Mouse (Mus musculus) heart, adult 8-10 months (tissue): ENCODE results near the gene Mybph. TPM values are rescaled to one million over a fixed set of nuclear protein-coding genes. Genes with fewer than 3 reads are reported as not detected.

Experiments
- DNase-seq: peaks from one replicate; pipeline ENCODE4 v3.0.0; 2022; ENCODE audit warnings: low spot score
- total RNA-seq, 4 experiments: library from RNA; stranded (reverse); gene quantifications; 2 replicates each; pipeline ENCODE4 v1.2.4; 2022

Gene Mybph
- total RNA-seq, 4 experiments from 2014 or later, result 0.28 TPM; not detected in 3

- no peak for DNase-seq
Observed at GRCm38 (mm10) chr1:134211043-134211442, 17.8 kb downstream of the Mybph start.

- DNase-seq, result no peak
Observed at GRCm38 (mm10) chr1:134211631-134212030, 18.4 kb downstream of the Mybph start.

DNA sequence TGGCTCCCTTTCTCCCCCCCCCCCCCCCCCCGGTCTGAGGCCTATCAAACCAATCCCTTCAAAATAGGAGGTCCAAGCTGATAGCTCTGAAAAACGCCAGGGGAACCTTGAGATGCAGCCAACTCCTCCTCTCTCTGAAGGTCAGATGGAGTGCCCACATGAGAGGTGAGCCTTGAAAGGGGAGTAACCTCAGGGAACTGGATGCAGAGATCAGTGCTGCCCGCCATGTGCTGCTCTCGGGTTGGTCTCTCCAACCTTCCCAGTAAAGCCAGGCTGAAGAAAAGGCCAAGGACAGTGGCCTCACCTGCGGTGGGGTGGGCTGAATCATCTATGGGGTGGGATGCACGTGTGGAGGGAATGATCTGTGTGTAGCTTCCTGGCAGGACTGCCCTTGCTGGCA is 19.1 kb downstream of the Mybph start:
- DNase-seq, result no peak

DNA sequence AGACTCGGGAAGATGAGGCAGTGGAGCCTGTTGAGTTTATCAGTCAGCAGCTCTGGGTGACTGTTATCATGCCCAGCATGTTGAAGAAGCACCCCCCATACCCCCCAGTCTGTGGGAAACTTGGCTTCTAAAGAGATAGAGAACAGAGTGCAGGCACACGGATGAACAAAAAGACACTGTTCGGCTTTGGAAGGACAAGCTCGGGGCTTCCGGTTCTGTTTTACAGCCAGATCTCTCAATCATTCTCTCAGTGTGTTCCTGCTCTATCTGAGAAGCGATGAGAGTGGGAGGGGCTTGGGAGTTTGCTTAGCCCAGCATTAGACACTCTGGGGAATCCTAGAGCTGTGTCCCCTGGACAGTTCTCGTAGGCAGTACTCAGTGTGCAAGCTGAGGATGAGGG is 20.2 kb downstream of the Mybph start:
- no peak for DNase-seq

DNA sequence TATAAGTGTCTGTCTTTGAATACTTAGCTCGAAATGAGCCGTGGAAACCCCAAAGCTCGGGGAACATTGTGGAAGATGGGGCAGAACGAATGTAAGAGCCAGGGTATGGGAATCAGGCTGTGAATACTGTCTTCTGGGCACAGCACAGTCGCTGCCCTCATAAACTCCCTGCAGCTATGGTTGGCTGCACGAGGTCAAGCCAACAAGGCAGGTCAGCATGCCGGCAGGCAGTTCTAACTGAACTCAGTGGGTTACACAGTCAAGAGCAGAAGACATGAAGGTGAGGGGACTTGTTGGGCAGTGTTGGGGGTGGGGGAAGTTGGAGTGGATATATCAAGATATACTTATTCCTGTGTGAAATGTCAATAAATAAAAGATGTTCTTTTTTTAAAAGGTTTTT is 21.8 kb downstream of the Mybph start:
- DNase-seq, result no peak

DNA sequence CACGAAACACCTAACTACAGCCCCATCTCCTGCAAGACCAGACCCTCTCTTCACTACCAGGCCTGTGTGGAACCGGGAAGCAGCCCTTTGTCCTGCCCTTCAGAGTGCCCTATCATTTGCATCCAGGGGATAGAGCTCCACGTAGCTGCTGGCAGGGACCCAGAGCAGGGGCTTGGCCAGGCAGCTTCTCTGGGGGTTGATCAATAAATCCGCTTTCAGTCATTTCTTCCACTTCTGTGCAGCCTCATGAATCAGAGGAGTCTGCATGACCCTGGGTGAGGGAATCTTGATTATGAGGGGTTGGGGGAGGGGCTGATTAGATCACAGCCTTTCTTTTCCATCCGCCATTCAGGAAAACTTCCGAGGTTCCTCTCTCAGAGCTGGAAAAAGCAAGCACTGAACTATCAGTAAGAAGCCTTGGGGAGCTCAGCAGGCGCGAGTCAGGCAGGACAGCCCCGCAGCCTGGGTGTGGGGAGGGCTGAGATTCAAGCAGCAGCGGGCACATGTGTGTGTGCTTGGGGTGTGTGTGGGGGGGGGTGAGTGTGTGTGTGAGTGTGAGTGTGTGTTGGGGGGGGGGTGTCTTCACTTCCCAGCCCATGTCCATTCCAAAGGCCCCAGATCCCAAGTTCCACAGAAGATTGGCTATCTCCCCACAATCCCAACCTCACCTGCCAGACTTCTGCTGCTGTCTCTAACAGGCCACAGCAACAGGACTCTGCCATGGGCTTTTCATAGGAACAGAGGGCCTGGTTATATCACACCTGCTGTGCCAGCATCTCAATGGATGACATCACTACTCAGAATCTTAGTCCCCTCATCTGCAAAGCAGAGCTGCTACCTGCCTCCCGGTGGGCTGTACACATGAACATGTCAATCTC is 22.7 kb downstream of the Mybph start:
- DNase-seq, result no peak

DNA sequence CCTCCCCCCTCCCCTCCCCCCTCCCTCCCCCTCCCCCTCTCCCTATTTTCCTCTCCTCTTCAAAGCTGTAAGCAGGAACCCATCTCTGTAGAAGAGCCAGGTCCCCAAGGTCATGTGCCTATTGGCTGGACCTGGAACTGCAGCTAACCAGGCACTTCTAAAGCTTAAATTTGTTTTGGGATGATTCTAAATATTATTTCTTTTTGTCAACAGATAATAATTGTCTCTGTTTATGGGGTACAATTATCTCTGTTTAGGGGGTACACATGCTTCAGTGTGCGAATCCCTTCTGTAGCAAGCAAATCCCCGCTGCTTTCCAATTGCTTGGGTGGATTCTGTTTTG is 23.4 kb downstream of the Mybph start:
- no peak for DNase-seq

DNA sequence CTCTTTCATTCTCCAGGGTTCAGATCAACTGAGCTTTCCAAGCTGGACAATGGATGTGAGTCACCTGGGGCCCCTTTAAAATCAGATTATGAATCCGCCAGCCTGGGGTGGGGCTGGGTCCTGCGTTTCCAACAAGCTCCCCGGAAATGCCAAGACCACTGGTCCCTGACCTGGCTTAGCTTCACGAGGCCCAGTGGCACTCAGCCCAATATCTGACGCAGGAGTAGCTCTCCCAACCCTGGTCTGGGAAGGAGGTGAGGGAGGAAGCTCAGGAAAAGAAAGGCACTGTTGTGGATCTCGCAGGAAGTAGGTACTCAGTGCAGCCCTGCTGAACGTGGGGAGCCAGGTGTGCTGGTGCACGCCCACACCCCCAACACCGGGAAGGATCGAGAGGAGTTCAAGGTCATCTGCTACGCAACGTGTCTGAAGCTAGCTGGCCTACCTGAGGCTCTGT is 23.8 kb downstream of the Mybph start:
- no peak for DNase-seq

DNA sequence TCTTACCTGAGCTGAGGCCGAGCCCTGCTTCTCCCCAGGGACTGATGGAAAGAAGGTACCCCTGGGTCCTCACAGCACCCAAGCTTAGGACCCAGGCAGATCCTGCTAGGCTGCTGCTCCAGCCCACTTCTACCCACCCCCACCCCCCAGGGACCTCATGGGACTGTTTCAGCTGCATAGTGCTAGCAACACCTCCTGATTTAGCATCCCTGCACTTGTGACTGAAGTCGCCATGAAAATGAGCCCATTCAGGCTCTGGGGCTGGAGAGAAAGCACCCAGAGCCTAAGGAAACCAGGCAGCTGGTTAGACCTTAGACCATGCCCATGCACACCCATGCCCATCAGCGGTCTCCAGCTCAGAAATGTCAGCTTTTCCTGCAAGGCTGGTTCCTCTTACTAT is 24.7 kb downstream of the Mybph start:
- DNase-seq, result no peak

- no peak for DNase-seq
Observed at GRCm38 (mm10) chr1:134219608-134220007, 26.4 kb downstream of the Mybph start.

- DNase-seq, result no peak
Observed at GRCm38 (mm10) chr1:134221172-134221571, 27.9 kb downstream of the Mybph start.

DNA sequence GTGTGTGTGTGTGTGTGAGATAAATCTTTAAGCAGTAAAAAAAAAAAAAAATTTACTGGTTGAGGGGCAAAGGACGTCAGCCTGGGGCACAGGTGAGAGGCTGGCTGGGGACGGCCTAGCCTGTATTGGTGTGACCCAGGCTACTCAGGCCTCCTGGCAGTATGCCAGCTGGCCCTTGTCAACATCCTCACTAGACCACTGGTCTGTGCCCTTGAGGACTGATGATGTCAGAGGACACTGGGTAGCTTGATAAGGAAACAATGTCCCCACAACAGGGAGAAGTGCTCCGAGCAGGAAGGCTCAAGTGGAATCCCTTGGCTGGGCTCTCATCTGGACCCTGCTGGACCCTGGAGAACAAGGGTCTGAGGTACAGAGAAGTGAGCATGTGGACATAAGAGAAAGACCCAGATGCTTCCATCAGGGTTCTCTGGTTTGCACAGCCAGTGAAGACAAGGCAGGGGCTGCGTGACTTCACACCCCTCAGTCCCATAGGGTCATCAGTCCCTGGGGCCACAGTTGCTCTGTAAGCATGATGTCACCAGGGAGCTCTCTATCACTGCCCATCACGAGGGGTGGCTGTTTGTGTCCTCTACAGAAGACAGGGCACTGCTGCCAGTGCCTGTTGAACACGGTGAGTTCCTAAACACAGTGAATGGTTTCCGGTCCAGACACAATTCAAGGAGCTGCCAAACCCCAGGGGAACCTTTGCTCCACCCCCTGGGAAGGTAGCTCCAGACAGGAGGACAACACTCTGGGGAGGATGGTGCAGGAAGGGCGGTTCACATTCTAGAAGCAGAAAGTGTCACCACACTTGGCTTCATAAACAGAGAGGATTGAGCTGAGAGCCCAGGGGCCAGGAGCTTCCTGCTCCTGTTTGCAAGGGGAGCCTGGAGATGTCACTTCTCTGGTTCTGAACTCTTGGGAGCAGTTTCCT is 29.1 kb downstream of the Mybph start:
- DNase-seq, result peak; percentile 58

DNA sequence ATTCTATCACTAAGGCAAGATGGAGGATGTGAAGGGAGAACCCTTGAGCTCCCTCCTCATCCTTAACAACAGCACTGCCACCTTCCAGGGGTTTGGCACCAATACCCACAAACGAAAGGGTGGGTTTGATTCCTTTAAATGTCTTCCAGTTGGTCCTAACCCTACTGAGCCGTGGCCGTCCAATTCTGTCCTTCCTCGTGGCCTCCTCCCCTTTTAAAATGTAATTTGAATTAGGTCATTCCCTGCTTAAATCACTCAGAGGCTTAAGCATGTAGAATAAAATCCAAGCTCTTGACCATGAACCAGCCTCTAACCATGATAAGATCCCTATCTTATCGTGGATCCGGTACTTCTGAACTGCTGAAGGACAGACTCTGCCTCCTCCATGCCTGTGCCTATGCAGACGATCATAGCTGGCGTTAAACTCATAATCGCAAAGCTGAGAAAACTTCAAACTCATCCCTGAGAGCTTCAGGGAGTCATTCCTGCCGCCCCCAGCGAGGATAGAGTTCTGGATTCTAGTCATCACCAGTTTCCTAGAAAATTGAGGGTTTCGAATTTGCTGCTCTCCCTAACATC is 31.5 kb downstream of the Mybph start:
- no peak for DNase-seq

DNA sequence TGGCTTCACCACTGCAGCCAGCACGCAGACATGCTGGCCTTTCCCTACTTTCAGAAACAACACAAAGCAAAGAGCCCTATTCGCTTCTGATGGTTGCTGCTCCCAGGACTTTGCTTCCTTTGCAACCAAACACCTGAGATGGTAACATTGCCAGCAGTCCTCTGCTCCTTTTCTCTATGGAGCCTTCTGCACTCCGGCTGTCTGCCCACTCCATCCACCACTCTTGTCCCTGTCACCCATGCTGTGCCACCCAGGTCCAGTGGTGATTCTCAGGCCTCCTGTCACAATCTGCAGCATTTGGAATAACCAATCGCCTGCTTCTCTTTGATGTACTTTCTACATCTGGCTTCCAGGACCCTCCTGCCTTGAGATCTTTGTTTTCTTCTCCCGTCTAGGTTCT is 32.1 kb downstream of the Mybph start:
- no peak for DNase-seq

GRCm38 (mm10) chr1:134226739-134227138 is 33.5 kb downstream of the Mybph start:
- DNase-seq, result no peak

DNA sequence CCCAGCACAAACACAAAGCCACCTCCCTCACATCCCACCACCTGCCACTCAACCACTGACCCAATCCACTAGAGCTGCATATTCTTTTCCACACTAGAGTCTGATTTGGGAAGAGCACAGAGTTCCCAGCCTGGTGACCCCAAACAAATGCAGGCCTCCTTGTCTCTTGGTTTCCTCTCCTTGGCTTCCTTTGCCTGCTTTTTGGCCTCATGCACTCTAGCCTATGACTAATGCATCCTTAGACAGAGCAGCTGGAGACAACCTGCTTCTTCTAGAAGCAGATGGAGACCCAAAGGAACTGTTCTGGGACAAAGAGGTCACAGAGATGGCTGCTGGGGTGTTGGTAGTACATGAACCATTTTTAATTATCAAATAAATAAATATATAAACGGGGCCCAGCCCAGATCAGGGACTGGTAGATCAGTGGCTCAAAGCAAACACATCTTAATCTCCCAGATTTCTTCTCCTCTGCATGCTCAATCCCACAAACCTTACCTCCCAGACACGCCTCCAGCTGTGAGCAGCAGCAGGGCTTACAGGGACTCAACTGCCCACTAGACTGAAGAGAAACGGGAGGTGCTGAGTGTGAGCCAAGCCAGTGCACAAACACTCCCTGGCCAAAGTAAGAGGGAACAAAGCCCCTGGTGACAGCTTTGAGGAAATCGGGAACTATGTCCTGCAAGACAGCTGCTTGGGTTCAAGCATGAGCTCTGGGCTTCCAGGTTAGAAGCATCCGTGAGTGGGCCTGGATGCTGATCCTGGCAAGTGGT is 36.7 kb downstream of the Mybph start:
- DNase-seq, result no peak

- no peak for DNase-seq
Observed at GRCm38 (mm10) chr1:134230638-134231228, 37.5 kb downstream of the Mybph start.

- DNase-seq, result peak; percentile 49
Observed at GRCm38 (mm10) chr1:134231270-134231669, 38.0 kb downstream of the Mybph start.

DNA sequence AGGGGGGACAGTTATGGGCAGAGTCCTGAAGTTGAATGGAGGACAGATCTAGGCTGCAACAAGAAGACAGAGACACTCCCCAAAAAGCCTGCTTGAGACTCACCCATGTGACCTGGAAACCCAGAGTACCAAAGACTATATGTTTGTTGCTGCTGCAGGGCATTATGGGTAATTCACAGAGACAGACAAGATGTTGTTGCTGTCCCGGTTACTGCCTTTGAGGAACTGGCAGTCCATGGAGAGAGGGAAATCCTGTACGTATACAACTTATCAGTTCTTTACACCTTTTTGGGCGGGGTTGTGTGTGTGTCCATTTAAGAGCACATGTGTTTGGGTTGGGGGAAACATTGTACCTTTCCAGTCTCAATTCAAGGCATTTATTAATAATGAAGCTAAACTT is 38.4 kb downstream of the Mybph start:
- DNase-seq, result no peak

- no peak for DNase-seq
Observed at GRCm38 (mm10) chr1:134232326-134232725, 39.1 kb downstream of the Mybph start.
